Mouse (Mus musculus): Measurements from ENCODE around the gene Kdm8.

DNA sequence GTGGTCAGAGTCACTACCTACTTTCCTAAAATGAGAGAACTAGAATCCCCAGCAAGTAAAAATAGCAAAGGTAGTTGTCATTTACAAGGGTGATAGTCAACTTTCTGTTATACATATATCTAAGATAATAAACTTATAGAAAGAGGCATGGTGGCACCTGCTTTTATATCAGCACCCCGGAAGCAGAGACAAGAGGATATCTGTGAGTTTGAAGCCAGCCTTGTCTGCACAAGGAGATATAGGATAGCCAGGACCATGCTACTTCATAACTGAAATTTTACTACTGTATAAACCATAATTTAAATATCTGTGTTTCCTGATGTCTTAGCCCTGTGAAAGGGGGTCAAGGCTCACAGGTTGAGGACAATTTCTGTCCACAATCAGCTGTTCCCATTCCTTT is 29.4 kb upstream of the Kdm8 start:
- no peak for TF ChIP-seq CTCF (IDR thresholded peaks at IDR 0.05; ENCODE audit: low read depth)
- TF ChIP-seq EP300 (IDR thresholded peaks at IDR 0.05; ENCODE audit: low read depth), result no peak
